Mouse (Mus musculus) hindbrain, embryonic 11.5 days (tissue): ENCODE data around the gene Akr1b3. TPM values are rescaled to one million over a fixed set of nuclear protein-coding genes. Genes with fewer than 3 reads are reported as not detected.

Experiments used
- ATAC-seq: fragments of 200-750 bp; cut with Nextera tagmentation; 2 replicates; pipeline ENCODE4 v1.8.0; 2017; ENCODE audit warnings: mild to moderate bottlenecking, moderate TSS enrichment, moderate library complexity; ENCODE audit not compliant: low FRiP score
- DNase-seq: peaks from one replicate; pipeline ENCODE4 v3.0.0-alpha.2; 2015; ENCODE audit warnings: low spot score
- H3K27ac ChIP-seq: fragments of 300-500 bp; sonication (generic); 2 replicates; pipeline ENCODE4 v1.5.1; 2014; ENCODE audit warnings: mild to moderate bottlenecking, low read depth, low read length
- H3K27me3 ChIP-seq: fragments of 300-500 bp; sonication (generic); 2 replicates; pipeline ENCODE4 v1.6.1; 2014; ENCODE audit warnings: mild to moderate bottlenecking, low read length, moderate library complexity, mixed read lengths; ENCODE audit not compliant: control insufficient read depth, insufficient read depth
- H3K36me3 ChIP-seq: fragments of 300-500 bp; sonication (generic); 2 replicates; pipeline ENCODE4 v1.6.1; 2014; ENCODE audit warnings: mild to moderate bottlenecking, low read length, moderate library complexity, mixed read lengths; ENCODE audit not compliant: control insufficient read depth, insufficient read depth
- H3K4me1 ChIP-seq: fragments of 300-500 bp; sonication (generic); replicated peaks from 2 replicates; pipeline ENCODE4 v1.6.1; 2014; ENCODE audit warnings: low read length, mixed read lengths; ENCODE audit not compliant: control insufficient read depth, insufficient read depth
- H3K4me2 ChIP-seq: fragments of 300-500 bp; sonication (generic); replicated peaks from 2 replicates; pipeline ENCODE4 v1.6.1; 2014; ENCODE audit warnings: mild to moderate bottlenecking, low read depth, low read length
- H3K4me3 ChIP-seq: fragments of 300-500 bp; sonication (generic); 2 replicates; pipeline ENCODE4 v1.5.1; 2014; ENCODE audit warnings: low read depth, low read length
- H3K9ac ChIP-seq: fragments of 300-500 bp; sonication (generic); 2 replicates; pipeline ENCODE4 v1.6.1; 2014; ENCODE audit warnings: low read depth, low read length
- H3K9me3 ChIP-seq: fragments of 300-500 bp; sonication (generic); 2 replicates; pipeline ENCODE4 v1.6.1; 2016; ENCODE audit warnings: low read length; ENCODE audit not compliant: control insufficient read depth
- WGBS: fragments of 180-500 bp; shearing (Covaris S2); extraction: QIAGEN DNeasy Blood & Tissue Kit; methylation state at CpG from one replicate; pipeline ENCODE4 v1.1.7; 2014; 5-methylcytosine and 5-hydroxymethylcytosine counted together
- polyA plus RNA-seq: library from polyadenylated mRNA; unstranded; fragments of >200 nt; fragmentation: Nextera tagmentation; extraction: Ambion mirVana; gene quantifications from 2 replicates; pipeline ENCODE4 v1.2.1, GENCODE M21; 2014

Gene Akr1b3
- polyA plus RNA-seq, 1 experiment from 2014 or later = 217 TPM

DNA sequence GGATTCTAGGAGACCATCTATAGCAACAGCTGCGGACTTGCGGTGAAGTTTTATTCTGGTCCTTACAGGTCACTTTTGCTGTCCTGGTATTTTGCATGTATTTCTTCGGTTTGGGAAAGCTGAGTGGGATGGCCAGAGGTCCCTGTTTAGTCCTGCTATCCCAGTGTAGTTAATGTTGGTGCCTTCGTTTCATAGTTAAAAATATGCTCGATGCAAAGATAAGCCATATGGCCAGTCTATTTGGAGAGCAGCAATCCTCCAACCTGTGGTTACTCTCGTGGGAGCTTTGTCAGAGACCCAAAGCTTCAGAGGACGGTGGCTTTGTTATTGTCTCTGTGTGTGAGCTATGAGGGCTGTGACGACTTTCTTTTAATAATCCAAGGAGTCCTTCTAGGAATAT is 26.6 kb downstream of the Akr1b3 start:
- Histone ChIP-seq H3K4me1 (no peaks in the 10 kb centered on the region), H3K27me3 (no peaks in the 10 kb centered on the region), H3K4me3 (no peak overlapping the region), H3K9me3 (no peaks in the 10 kb centered on the region), H3K9ac (no peak overlapping the region), H3K36me3 (no peaks in the 10 kb centered on the region), H3K27ac (no peak overlapping the region), H3K4me2 (no peak overlapping the region)
- no peak for ATAC-seq
- 87% methylated on average over 8 of the region's 8 CpGs for WGBS
- no peak for DNase-seq

DNA sequence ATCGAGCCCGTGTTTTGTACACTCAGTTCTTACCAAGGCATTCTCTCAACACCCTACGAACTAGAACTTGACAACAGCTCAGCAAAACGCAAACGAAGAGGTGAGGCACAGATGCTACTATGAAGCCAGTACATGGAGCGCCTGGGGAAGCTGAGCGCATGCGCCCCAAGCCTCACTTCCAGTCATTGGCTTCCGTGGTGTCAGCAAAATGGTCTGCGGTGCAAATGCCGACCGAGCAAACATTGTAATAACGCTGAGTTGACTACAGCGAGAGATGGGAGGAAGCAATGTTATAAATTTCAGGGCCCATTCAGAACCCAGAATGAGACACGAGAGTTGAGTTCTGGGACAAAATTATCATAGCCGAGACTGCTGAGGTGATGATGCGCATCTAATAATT is 27.2 kb downstream of the Akr1b3 start:
- 90% methylated on average over 17 of the region's 17 CpGs for WGBS
- Histone ChIP-seq H3K9me3 (no peaks in the 10 kb centered on the region), H3K4me2 (no peak overlapping the region), H3K27ac (no peak overlapping the region), H3K4me1 (no peaks in the 10 kb centered on the region), H3K36me3 (no peaks in the 10 kb centered on the region), H3K4me3 (no peak overlapping the region), H3K27me3 (no peaks in the 10 kb centered on the region), H3K9ac (no peak overlapping the region)
- no peak for DNase-seq
- no peak for ATAC-seq

DNA sequence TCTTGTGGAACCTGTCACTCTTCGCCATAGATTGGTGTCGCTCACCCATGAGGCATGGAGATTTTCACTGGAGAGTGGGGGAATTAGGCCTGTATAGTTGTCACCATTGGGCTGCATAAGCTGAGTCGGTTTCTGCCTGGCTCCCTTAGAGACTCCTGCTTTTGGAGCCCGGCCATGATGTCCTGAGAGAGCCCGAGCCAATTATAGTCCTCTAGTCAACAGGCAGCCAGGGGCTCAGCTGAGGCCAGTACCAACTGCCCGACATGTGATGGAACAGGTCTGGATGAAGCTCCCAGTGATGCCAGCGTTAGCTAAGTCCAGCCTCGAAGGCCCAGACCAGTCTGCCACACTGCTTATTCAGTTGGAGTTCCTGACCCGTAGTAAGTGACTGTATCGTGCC is 29.2 kb downstream of the Akr1b3 start:
- H3K27me3 ChIP-seq = no peaks in the 10 kb centered on the region
- ATAC-seq (no peak), DNase-seq (no peak)
- no peaks in the 10 kb centered on the region for H3K36me3 ChIP-seq
- H3K9me3 ChIP-seq = no peaks in the 10 kb centered on the region
- no peaks in the 10 kb centered on the region for H3K4me1 ChIP-seq
- no peak overlapping the region for H3K4me2 ChIP-seq
- no peak overlapping the region for H3K27ac ChIP-seq
- 90% methylated on average over 10 of the region's 10 CpGs for WGBS
- no peak overlapping the region for H3K4me3 ChIP-seq
- no peak overlapping the region for H3K9ac ChIP-seq

DNA sequence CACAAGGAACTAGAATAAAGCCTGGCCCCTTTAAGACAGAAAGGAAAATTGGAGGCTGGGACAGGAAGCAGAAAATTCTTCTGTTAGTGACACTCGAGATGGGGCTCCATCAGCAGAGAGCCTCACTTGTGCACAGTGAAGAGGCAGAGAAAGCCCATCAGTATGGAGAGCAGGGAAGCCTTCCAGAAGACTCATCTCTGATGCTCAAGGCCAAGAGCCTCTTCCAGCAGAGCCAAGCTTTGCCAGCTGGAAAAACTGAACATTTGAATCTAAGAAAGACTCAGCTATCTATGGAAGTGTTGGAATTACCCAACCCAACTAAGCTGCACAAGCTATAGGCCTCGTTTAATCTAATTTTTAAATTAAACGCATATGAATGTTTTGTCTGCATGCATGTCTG is 30.4 kb downstream of the Akr1b3 start:
- DNase-seq = no peak
- no peak for ATAC-seq
- Histone ChIP-seq H3K27me3 (no peaks in the 10 kb centered on the region), H3K9me3 (no peaks in the 10 kb centered on the region), H3K27ac (no peak overlapping the region), H3K36me3 (no peaks in the 10 kb centered on the region), H3K9ac (no peak overlapping the region), H3K4me3 (no peak overlapping the region), H3K4me2 (no peak overlapping the region), H3K4me1 (no peaks in the 10 kb centered on the region)
- 76% methylated on average over 3 of the region's 3 CpGs for WGBS

DNA sequence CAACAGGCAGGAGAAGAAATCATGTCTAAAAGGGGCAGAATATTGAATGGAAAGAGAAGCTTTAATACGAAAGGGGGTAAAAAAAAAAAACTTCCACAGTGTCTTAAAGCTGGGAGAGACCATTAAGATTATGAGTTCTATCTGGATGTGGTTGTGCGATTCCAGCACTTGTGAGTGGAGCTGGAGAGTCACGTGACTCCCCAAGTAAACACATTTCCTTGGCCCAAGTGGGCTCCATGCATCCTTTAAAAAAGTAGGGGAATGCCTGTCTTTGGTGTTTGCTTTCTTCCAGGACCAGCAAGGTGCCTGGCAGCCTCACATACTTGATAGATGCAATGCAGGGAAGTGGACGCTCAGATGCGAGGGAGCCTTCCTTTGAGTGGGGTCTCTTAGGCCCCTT is 38.9 kb downstream of the Akr1b3 start:
- Histone ChIP-seq H3K9me3 (no peaks in the 10 kb centered on the region), H3K36me3 (no peaks in the 10 kb centered on the region), H3K4me1 (no peaks in the 10 kb centered on the region), H3K27ac (no peak overlapping the region), H3K4me2 (no peak overlapping the region), H3K9ac (no peak overlapping the region), H3K27me3 (no peaks in the 10 kb centered on the region), H3K4me3 (no peak overlapping the region)
- 81% methylated on average over 5 of the region's 5 CpGs for WGBS
- ATAC-seq = no peak
- no peak for DNase-seq

DNA sequence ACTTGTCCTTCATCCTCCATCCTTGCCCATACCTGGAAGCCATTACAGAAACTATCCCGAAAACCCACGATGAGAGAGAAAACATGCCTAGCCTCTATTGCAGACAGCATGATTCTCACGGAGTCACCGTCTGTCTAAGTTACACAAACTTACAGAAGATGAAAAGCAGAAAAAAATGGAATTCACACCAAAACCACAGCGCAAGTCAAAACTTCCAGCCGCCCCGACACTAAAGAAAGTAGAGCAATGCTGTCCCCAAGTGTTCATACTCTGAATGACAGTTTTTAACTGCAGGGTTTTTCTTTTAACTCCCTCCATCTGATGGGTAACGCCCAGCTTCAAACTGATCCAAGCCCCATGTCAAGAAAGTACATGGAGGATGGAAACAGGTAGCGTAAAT is 39.6 kb downstream of the Akr1b3 start:
- no peaks in the 10 kb centered on the region for H3K4me1 ChIP-seq
- 28% methylated on average over 9 of the region's 9 CpGs for WGBS
- H3K27ac ChIP-seq = no peak overlapping the region
- H3K27me3 ChIP-seq = no peaks in the 10 kb centered on the region
- no peaks in the 10 kb centered on the region for H3K9me3 ChIP-seq
- H3K4me2 ChIP-seq = no peak overlapping the region
- no peak overlapping the region for H3K4me3 ChIP-seq
- H3K9ac ChIP-seq = no peak overlapping the region
- H3K36me3 ChIP-seq = no peaks in the 10 kb centered on the region
- DNase-seq (peak; percentile 71), ATAC-seq (no peak)

DNA sequence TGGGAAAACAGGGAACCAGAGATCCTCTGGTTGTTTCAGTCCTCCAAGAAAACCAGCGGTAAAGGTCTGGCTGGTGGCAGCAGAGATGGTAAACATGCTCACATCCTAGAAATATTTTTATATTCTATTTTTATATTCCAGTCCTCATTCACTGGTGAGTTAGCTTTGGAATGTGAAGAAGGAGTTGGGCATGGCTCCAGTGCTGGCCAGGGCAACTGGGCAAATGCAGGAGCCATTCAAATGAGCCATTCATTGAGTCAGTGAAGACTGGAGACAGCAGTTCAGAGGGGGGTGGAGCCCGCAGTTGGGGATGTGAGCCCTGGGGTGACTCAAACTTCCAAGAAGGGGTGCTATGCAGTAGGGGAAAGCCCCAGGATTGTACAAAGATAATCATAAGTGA is 42.9 kb downstream of the Akr1b3 start:
- no peak for DNase-seq
- no peaks in the 10 kb centered on the region for H3K27me3 ChIP-seq
- H3K9ac ChIP-seq = no peak overlapping the region
- WGBS = 94% methylated on average over 2 of the region's 2 CpGs
- H3K4me1 ChIP-seq = no peaks in the 10 kb centered on the region
- H3K4me2 ChIP-seq = no peak overlapping the region
- no peaks in the 10 kb centered on the region for H3K9me3 ChIP-seq
- no peak for ATAC-seq
- H3K4me3 ChIP-seq = no peak overlapping the region
- no peaks in the 10 kb centered on the region for H3K36me3 ChIP-seq
- no peak overlapping the region for H3K27ac ChIP-seq

DNA sequence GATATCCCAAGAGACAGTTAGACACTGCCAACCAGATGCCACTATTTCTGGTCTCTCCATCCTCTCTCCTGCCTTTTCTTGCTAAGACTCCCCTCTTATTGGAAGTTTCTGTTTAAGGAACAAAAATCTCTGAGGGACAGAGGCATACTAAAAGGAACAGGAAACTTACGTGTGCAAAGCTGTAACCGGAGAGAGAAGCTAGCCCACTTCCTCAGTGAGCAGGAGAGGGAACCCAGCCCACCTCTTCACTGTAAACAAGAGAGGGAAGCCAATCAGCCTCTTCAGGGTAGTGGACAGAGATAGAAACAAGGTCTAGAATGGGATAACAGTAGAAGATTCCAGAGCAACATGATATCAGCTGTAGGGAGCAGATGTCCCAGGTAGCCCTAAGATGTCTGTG is 44.2 kb downstream of the Akr1b3 start:
- WGBS = 61% methylated on average over 2 of the region's 2 CpGs
- DNase-seq = no peak
- no peaks in the 10 kb centered on the region for H3K4me1 ChIP-seq

DNA sequence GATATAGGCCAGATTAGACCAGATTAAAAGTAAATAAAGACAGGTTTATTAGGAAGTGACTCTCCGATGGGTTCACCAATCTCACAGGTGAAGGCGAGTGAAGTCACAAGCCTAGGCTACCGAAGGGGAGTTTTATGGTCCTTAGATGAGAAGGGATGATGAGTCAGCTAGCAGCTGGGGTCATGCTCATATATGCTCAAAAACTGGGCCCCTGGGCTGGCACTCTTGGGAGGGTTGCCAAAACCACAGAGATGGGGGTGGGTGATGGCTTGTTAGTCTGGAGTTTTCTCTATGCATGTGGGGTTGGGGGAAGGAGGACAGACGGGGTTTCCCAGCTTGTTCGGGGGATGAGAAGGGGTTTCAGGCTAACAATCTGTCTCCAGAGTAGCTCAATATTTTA is 44.8 kb downstream of the Akr1b3 start:
- WGBS = 96% methylated on average over 5 of the region's 5 CpGs
- no peak for DNase-seq

More for the DNA sequence above, 44.2 kb downstream of the Akr1b3 start:
- no peak for ATAC-seq
- Histone ChIP-seq H3K9ac (no peak overlapping the region), H3K4me3 (no peak overlapping the region), H3K36me3 (no peaks in the 10 kb centered on the region), H3K27ac (no peak overlapping the region), H3K4me2 (no peak overlapping the region), H3K27me3 (no peaks in the 10 kb centered on the region), H3K9me3 (no peaks in the 10 kb centered on the region)

More for the DNA sequence above, 44.8 kb downstream of the Akr1b3 start:
- Histone ChIP-seq H3K9ac (no peak overlapping the region), H3K4me3 (no peak overlapping the region), H3K36me3 (no peaks in the 10 kb centered on the region), H3K27ac (no peak overlapping the region), H3K4me1 (no peaks in the 10 kb centered on the region), H3K27me3 (no peaks in the 10 kb centered on the region), H3K9me3 (no peaks in the 10 kb centered on the region), H3K4me2 (no peak overlapping the region)
- ATAC-seq = no peak
